Mouse (Mus musculus): Measurements from ENCODE around the gene Olfr220. TPM values are rescaled to one million over a fixed set of nuclear protein-coding genes. Genes with fewer than 3 reads are reported as not detected.

Olfr220 gene
- not detected for total RNA-seq (2021)

DNA sequence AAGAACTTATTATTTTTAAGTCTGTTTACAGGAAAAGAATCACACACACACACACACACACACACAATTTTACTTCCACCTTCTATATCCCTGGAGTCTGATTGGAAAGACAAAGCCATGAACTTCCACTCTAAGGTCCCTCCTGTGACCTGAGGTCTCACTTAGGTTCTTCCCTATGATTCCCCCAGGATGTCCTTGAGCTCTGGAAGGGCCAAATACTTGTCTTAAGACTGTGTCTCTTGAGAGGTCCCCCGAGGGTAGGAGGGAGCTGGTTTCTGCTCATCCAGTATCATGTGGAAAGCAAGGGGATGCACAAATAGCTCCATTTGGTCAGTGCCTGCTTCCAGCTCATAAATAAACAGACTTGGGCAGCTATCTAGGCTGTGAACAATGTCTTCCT lies at the start of gene Olfr220:
Gene Olfr220 (plus strand): TSS at position 301 of the 400 bp plus-strand sequence.
- intact Hi-C loops (cut with DNase I), result no loop called here
- no peak for DNase-seq (ENCODE audit: low spot score in 2 of 2)

GRCm38 (mm10) chr1:174422959-174423358 lies 18.9 kb upstream of the Olfr220 start:
- intact Hi-C loops (cut with DNase I), result no loop called here
- DNase-seq (ENCODE audit: low spot score in 2 of 2), result no peak

DNA sequence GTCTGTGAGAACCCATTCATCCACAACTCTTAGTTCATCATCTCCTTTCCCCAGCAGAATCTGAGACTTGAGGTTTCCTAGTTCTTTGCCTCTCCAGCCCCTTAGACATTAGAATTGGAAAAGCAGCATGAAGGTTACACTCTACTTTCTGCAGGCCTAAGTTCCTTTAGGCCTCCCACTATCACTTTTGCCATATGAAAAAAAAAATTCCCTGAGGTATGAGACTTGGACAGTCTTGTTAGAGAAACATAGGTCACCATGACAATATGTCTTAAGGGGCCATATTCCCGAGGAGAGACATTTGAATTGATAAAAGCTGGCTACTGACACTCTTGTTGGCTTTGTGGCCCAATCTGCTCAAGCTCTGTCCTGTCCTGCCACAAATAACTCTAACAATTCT lies 18.1 kb upstream of the Olfr220 start, which contains the start of gene Olfr414:
Gene Olfr414 (plus strand): TSS at position 301 of the 400 bp plus-strand sequence.
- intact Hi-C loops (cut with DNase I), result no loop called here

GRCm38 (mm10) chr1:174426180-174426986 lies 15.5 kb upstream of the Olfr220 start:
- DNase-seq (ENCODE audit: low spot score in 2 of 2), result no peak
- intact Hi-C loops (cut with DNase I), result no loop called here

More for the DNA sequence above, 18.1 kb upstream of the Olfr220 start, which contains the start of gene Olfr414:
- no peak for DNase-seq (ENCODE audit: low spot score in 2 of 2)

GRCm38 (mm10) chr1:174427402-174427801 lies 14.5 kb upstream of the Olfr220 start:
- intact Hi-C loops (cut with DNase I), result no loop called here
- DNase-seq (ENCODE audit: low spot score in 2 of 2), result no peak

DNA sequence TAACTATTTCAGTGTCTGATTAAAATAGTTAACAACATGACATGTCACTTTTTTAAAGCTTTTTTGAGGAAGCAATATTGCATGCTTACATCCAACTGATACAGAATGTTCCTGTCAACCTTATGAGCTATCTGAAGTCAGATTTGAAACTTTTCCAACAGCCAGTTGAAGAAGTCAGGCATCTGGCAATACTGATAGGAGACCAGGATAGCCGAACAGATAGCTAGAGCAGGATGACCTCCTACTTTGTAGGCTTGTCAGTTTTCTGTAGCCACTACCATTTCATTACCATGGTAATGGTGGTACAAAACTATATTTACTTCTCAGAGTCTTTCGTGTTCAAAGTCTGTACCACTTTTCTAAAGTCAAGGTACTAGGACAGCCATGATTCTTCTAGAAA lies 13.5 kb upstream of the Olfr220 start:
- DNase-seq (ENCODE audit: low spot score in 2 of 2), result no peak
- intact Hi-C loops (cut with DNase I), result no loop called here

DNA sequence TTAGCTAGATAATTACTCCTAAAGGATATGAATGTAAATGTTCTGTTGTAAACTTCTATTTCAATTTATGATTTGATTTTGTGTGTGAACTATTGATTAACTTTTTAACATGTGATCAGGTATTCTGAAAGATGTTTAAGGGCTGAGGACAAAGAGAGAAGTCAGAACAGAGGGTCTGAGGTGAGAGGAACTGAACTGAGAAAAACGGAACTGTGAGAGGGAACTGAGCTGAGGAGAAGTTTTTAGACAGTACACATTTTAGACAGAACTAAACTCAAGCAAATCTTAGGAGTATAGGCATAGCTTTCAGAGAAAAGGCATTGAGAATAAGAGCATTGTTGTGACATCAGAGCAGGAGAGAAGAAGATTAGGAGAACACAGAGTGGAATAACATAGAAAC lies 7.8 kb upstream of the Olfr220 start:
- intact Hi-C loops (cut with DNase I), result no loop called here
- DNase-seq (ENCODE audit: low spot score in 2 of 2), result no peak

DNA sequence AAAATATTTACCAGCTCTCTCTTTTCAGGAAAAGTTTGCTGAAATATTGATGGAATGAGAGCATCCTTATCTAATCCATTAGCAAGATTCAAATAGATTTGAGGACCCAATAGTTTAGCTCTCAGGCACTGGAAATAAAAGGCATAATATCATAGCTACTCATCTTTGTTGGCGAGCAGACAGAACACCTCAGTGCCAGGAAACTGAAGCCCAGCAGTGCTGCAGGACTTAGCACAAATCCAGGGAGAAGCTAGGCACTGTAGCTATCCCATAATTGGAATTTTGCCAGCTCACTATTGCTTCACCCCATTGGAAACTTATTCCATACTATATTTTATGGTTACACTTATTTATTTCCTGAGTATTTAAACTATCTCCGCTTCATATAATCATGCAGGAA lies 13.2 kb downstream of the Olfr220 start:
- no peak for DNase-seq (ENCODE audit: low spot score in 2 of 2)
- intact Hi-C loops (cut with DNase I), result no loop called here

GRCm38 (mm10) chr1:174465385-174465784 lies 23.5 kb downstream of the Olfr220 start:
- intact Hi-C loops (cut with DNase I), result loop anchor here (5.0 kb wide), 3 partner anchors 363 to 1008 kb away; no protein-coding TSS in a partner anchor

GRCm38 (mm10) chr1:174466240-174466639 lies 24.4 kb downstream of the Olfr220 start:
- intact Hi-C loops (cut with DNase I), result loop anchor here (5.0 kb wide), 3 partner anchors 364 to 1009 kb away; no protein-coding TSS in a partner anchor
- DNase-seq (ENCODE audit: low spot score in 2 of 2), result no peak

More at GRCm38 (mm10) chr1:174465385-174465784, 23.5 kb downstream of the Olfr220 start:
- no peak for DNase-seq (ENCODE audit: low spot score in 2 of 2)

GRCm38 (mm10) chr1:174469736-174470135 lies 27.9 kb downstream of the Olfr220 start:
- DNase-seq (ENCODE audit: low spot score in 2 of 2), result peak; percentile 11 to 21
- intact Hi-C loops (cut with DNase I), result loop anchor here (5.0 kb wide), 4 partner anchors 83 to 1012 kb away; no protein-coding TSS in a partner anchor

DNA sequence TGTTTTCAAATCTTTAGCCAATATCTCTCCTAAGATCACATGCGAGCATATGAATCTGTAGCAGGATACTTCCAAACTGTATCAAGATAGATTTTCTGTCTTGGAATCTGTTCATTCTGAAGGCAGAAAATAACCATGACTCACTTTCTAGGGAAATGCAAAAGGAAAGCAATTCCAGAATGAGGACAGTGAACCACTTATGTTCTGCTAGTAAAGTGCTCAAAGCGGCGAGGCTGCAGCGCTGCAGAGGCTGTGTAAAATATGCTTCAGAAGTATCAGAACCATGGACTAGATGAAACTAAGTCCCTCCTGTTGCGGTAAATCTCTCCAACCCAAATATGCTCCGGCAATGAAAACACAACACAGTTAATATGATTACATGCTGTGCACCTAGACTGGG lies 40.7 kb downstream of the Olfr220 start:
- peak in 1 of 2 experiments; percentile 14 for DNase-seq (ENCODE audit: low spot score in 2 of 2)
- intact Hi-C loops (cut with DNase I), result no loop called here

- no peak for DNase-seq (ENCODE audit: low spot score in 2 of 2)
- intact Hi-C loops (cut with DNase I), result no loop called here
Measured at GRCm38 (mm10) chr1:174500064-174500463, 58.2 kb downstream of the Olfr220 start.

Other genes with a start within 250 kb of the Olfr220 start
- gene Olfr419, start 190.0 kb upstream of the Olfr220 start, total RNA-seq (2021), result not detected
- gene Mptx1, start 111.6 kb upstream of the Olfr220 start, total RNA-seq (2021), result not detected
- gene Olfr417, start 77.0 kb upstream of the Olfr220 start, total RNA-seq (2021), result not detected
- not detected for gene Olfr248, start 51.0 kb upstream of the Olfr220 start, total RNA-seq (2021)
- not detected for gene Olfr414, start 18.0 kb upstream of the Olfr220 start, total RNA-seq (2021)
- gene Fmn2, start 59.7 kb downstream of the Olfr220 start, total RNA-seq (2021), result 10 to 100 TPM; 79.9 to 80.9 TPM